Mouse (Mus musculus) ES-Bruce4 (cell line): ENCODE measurements around the gene Tbc1d1.

Source experiments
- CTCF ChIP-seq: IDR thresholded peaks from one replicate; pipeline ENCODE4 v1.8.1; 2011; ENCODE audit warnings: low read depth, low read length
- POLR2A ChIP-seq: IDR thresholded peaks from one replicate; pipeline ENCODE4 v1.8.1; 2011; ENCODE audit warnings: low read length; ENCODE audit not compliant: insufficient read depth

DNA sequence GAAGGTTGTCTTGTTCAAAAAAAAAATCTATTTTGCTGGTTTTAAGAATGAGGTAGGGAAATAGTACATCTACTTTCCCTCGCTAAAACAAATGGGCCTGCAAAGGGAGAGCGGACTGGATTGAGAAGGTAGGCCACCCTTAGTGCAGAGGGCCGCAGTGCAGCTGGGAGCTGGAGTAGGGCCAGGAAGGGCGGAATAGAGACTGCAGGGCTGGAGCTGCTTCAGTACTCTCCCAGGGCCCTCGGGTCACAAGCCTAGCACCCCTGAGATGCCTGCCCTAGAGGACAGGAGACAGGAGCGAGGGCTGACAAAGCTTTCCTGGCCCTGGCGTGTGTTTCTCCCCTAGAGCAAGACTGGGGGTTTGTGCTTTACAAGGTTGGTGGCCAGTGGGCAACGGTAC, 192.7 kb downstream of the Tbc1d1 start:
- TF ChIP-seq CTCF, result no peak
- no peak for TF ChIP-seq POLR2A
